Mouse (Mus musculus): Measurements from ENCODE around the gene Trio. TPM values are rescaled to one million over a fixed set of nuclear protein-coding genes. Genes with fewer than 3 reads are reported as not detected.

Trio gene
- polyA plus RNA-seq, 1 experiment from 2014 or later, result 42.1 TPM

DNA sequence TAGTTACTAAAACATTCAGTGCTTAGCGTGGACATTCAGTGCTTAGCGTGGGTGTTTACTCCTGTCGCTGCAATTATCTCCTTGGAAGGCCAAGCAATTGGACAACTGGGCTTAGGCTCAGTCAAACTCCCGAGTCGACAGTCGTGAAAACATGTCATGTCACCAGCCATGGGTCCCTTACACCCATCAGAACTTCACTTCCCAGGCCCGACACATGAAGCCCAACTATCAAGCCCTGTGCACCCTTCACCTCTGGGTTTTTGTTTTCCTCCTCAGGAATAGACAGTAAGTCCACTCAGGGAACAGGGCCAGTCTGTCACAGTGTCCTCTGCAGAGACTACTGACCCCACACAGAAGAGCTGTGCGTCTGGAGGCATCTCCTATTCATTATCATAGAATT lies 84.2 kb downstream of the Trio start:
- ATAC-seq (ENCODE audit: low FRiP score, low TSS enrichment), result no peak
- Histone ChIP-seq H3K9ac (ENCODE audit: low read depth, low read length) (no peak overlapping the region), H3K4me3 (ENCODE audit: low read length) (no peak overlapping the region), H3K4me1 (ENCODE audit: control insufficient read depth, insufficient read depth, low read length) (peaks cover 50% of the 10 kb centered on the region), H3K9me3 (ENCODE audit: control insufficient read depth, low read length) (no peaks in the 10 kb centered on the region), H3K36me3 (ENCODE audit: control insufficient read depth, insufficient read depth, low read length) (no peaks in the 10 kb centered on the region), H3K27me3 (ENCODE audit: control insufficient read depth, insufficient read depth, low read length) (no peaks in the 10 kb centered on the region), H3K27ac (ENCODE audit: low read depth, low read length) (no peak overlapping the region), H3K4me2 (replicated peaks; ENCODE audit: low read depth, low read length) (no peak overlapping the region)
- WGBS, result 50% methylated on average over 8 of the region's 8 CpGs

DNA sequence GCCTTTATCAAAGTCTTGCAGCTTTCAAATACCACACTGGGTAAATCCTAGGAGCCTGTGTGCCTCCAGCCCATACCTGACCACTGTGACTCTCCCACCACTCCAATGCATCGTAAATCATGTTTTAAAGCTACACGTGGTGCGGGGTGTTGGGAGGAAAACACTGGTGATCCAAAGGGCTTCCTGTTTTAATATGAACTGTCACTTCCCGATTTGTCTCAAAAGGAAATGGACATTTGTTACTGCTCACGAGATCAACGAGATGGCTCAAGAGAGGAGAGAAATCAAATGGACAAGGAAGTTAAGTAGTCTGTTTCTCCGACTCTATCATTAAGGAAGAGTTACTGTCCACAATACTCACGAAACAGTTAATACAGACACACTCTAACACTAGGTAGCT lies 84.6 kb downstream of the Trio start:
- WGBS, result 42% methylated on average over 8 of the region's 8 CpGs
- Histone ChIP-seq H3K27me3 (ENCODE audit: control insufficient read depth, insufficient read depth, low read length) (no peaks in the 10 kb centered on the region), H3K4me2 (replicated peaks; ENCODE audit: low read depth, low read length) (no peak overlapping the region), H3K4me3 (ENCODE audit: low read length) (no peak overlapping the region), H3K27ac (ENCODE audit: low read depth, low read length) (no peak overlapping the region), H3K36me3 (ENCODE audit: control insufficient read depth, insufficient read depth, low read length) (no peaks in the 10 kb centered on the region), H3K4me1 (ENCODE audit: control insufficient read depth, insufficient read depth, low read length) (peaks cover 54% of the 10 kb centered on the region), H3K9ac (ENCODE audit: low read depth, low read length) (no peak overlapping the region), H3K9me3 (ENCODE audit: control insufficient read depth, low read length) (no peaks in the 10 kb centered on the region)
- no peak for ATAC-seq (ENCODE audit: low FRiP score, low TSS enrichment)

DNA sequence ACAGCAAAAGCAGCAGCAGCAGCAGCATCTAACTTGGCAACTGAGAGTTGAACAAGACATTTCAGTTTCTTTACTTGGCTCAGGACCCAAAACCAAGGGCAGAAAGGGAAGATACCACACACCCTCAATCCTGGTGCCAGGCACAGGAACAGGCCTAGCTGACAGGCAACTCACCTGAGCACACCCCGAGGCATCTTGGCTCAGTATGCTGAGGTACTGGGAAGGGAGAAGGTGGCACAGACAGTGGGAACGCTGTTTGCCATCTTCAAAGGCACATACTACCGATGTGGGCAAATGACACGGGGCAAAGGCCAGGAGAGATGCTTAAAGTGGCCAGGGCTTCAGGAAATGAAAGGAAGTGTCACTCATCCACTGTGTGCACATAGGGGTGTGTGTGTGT lies 85.6 kb downstream of the Trio start:
- H3K36me3 ChIP-seq (ENCODE audit: control insufficient read depth, insufficient read depth, low read length), result no peaks in the 10 kb centered on the region
- H3K9ac ChIP-seq (ENCODE audit: low read depth, low read length), result no peak overlapping the region
- no peak overlapping the region for H3K4me3 ChIP-seq (ENCODE audit: low read length)
- peaks cover 57% of the 10 kb centered on the region for H3K4me1 ChIP-seq (ENCODE audit: control insufficient read depth, insufficient read depth, low read length)
- no peak overlapping the region for H3K4me2 ChIP-seq (replicated peaks; ENCODE audit: low read depth, low read length)
- H3K9me3 ChIP-seq (ENCODE audit: control insufficient read depth, low read length), result no peaks in the 10 kb centered on the region
- H3K27ac ChIP-seq (ENCODE audit: low read depth, low read length), result no peak overlapping the region
- H3K27me3 ChIP-seq (ENCODE audit: control insufficient read depth, insufficient read depth, low read length), result no peaks in the 10 kb centered on the region
- 80% methylated on average over 4 of the region's 4 CpGs for WGBS
- no peak for ATAC-seq (ENCODE audit: low FRiP score, low TSS enrichment)

DNA sequence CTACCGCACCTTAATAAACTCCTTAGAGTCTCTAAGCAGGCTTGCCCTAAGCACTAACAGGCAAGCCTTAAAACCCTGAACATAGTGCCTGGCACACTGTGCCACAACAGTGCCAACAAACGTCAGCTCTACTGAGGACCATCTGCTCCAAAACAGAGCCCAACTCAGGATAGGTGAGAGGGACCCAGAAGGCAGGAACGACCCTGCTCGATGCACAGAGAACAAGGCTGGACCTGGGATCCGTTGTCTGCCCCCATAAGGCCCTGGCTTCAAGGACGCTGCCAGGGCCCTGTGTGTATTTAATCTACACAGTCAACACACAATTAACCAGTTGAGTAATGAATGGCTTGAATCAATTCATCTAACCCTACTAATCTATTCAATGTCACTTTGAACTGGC lies 86.8 kb downstream of the Trio start:
- H3K36me3 ChIP-seq (ENCODE audit: control insufficient read depth, insufficient read depth, low read length), result no peaks in the 10 kb centered on the region
- H3K27me3 ChIP-seq (ENCODE audit: control insufficient read depth, insufficient read depth, low read length), result no peaks in the 10 kb centered on the region
- no peak overlapping the region for H3K4me2 ChIP-seq (replicated peaks; ENCODE audit: low read depth, low read length)
- H3K27ac ChIP-seq (ENCODE audit: low read depth, low read length), result no peak overlapping the region
- H3K4me1 ChIP-seq (ENCODE audit: control insufficient read depth, insufficient read depth, low read length), result peaks cover 53% of the 10 kb centered on the region
- no peak overlapping the region for H3K9ac ChIP-seq (ENCODE audit: low read depth, low read length)
- H3K9me3 ChIP-seq (ENCODE audit: control insufficient read depth, low read length), result no peaks in the 10 kb centered on the region
- H3K4me3 ChIP-seq (ENCODE audit: low read length), result no peak overlapping the region
- WGBS, result 82% methylated on average over 6 of the region's 6 CpGs
- no peak for ATAC-seq (ENCODE audit: low FRiP score, low TSS enrichment)

DNA sequence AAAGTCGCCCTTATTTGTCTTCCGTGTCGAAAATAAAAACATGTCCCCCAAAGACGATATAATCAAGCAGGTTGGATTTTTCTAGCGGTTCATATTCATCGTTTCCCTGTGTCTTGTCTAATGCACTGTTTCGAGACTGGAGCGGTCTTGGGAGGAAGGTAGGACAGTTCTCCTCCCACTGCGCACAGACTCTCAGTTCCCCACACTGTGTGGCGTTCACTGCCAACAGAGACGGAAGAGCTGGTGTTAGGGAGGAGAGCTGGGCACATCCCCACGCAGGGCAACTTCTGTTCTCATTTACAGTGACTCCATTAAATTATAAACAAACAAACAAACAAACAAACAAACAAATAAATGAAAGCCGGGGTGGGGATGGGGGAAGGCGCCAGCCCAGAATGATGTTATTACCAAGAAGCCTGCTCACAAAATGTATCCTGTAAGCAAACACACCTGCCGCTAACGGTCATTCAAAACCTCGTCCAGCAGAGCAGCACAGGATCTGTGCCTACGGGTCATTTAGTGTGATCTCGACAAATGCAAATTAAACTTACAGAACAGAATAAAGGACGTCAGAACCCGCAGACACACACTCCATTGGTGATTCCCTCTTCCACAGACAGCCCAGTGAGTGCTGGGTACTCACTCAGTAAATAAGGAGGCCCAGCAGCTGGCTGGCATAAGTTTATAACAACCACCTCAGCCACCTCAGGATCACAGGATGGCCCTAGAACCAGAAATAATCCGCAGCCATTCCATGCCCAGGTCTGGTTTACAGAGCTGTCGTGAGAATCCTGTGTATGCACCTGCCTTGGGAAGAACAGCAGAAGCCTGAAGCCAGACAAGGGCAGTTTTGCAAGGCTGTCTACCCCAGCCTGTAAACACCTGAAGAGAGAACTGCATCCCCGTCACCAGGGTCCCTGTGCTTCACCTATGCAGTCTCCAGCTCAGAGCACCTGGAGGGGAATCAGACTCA lies 87.5 kb downstream of the Trio start:
- peak; percentile 58 for ATAC-seq (ENCODE audit: low FRiP score, low TSS enrichment)
- peak overlapping the region; percentile 54 for H3K9ac ChIP-seq (ENCODE audit: low read depth, low read length)
- H3K36me3 ChIP-seq (ENCODE audit: control insufficient read depth, insufficient read depth, low read length), result no peaks in the 10 kb centered on the region
- peak overlapping the region; percentile 49 for H3K4me2 ChIP-seq (replicated peaks; ENCODE audit: low read depth, low read length)
- H3K9me3 ChIP-seq (ENCODE audit: control insufficient read depth, low read length), result no peaks in the 10 kb centered on the region
- H3K4me1 ChIP-seq (ENCODE audit: control insufficient read depth, insufficient read depth, low read length), result peaks cover 48% of the 10 kb centered on the region
- no peak overlapping the region for H3K27ac ChIP-seq (ENCODE audit: low read depth, low read length)
- H3K4me3 ChIP-seq (ENCODE audit: low read length), result peak overlapping the region; percentile 28
- 22% methylated on average over 24 of the region's 24 CpGs for WGBS
- no peaks in the 10 kb centered on the region for H3K27me3 ChIP-seq (ENCODE audit: control insufficient read depth, insufficient read depth, low read length)

DNA sequence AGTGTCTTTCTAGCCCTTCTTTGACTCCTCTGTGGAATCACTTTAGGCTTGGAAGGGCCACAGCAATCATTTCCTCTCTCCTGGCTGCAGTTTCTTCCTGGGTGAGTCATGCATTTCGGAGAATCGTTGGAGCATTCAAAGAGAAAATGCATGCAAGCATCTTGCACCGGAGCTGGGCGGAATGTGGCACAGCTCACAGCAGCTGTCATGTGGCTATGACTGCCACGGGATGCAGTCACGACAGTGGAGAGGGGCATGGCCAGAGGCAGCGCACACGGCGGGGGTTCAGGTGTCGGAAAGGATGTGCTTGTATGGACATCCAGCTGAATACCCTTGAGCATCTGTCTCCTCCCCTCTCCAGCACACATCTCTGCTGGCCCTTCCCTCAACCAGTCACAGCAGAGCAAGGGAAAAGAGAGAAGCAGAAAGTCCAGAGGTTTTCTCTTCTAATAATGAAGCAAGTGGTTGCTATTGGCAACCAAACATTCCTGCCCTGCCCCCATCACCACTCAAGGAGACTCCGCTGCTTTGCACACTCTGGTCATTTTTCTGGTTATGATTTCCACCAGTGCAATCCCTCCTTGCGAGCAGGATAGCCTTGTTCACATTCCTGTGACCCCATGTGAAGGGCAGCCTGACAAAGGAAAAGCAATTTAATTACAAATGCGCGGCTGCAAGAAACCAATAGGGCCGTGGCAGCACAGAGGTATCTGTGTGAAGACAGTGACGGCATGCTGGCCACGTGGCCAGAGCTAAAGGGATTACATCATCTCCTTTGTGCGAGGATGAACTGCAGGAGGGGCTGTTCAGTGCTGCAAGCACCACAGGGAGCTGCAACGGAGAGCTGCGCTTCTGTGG lies 88.4 kb downstream of the Trio start:
- H3K36me3 ChIP-seq (ENCODE audit: control insufficient read depth, insufficient read depth, low read length), result no peaks in the 10 kb centered on the region
- 15% methylated on average over 20 of the region's 20 CpGs for WGBS
- peak; percentile 89 for ATAC-seq (ENCODE audit: low FRiP score, low TSS enrichment)
- peaks cover 48% of the 10 kb centered on the region for H3K4me1 ChIP-seq (ENCODE audit: control insufficient read depth, insufficient read depth, low read length)
- H3K27ac ChIP-seq (ENCODE audit: low read depth, low read length), result no peak overlapping the region; the same call in 1 of the 2 replicates
- no peaks in the 10 kb centered on the region for H3K9me3 ChIP-seq (ENCODE audit: control insufficient read depth, low read length)
- H3K9ac ChIP-seq (ENCODE audit: low read depth, low read length), result peak overlapping the region; percentile 54; the same call in 1 of the 2 replicates
- H3K4me2 ChIP-seq (replicated peaks; ENCODE audit: low read depth, low read length), result peak overlapping the region; percentile 49
- peak overlapping the region; percentile 28 for H3K4me3 ChIP-seq (ENCODE audit: low read length)
- H3K27me3 ChIP-seq (ENCODE audit: control insufficient read depth, insufficient read depth, low read length), result no peaks in the 10 kb centered on the region

DNA sequence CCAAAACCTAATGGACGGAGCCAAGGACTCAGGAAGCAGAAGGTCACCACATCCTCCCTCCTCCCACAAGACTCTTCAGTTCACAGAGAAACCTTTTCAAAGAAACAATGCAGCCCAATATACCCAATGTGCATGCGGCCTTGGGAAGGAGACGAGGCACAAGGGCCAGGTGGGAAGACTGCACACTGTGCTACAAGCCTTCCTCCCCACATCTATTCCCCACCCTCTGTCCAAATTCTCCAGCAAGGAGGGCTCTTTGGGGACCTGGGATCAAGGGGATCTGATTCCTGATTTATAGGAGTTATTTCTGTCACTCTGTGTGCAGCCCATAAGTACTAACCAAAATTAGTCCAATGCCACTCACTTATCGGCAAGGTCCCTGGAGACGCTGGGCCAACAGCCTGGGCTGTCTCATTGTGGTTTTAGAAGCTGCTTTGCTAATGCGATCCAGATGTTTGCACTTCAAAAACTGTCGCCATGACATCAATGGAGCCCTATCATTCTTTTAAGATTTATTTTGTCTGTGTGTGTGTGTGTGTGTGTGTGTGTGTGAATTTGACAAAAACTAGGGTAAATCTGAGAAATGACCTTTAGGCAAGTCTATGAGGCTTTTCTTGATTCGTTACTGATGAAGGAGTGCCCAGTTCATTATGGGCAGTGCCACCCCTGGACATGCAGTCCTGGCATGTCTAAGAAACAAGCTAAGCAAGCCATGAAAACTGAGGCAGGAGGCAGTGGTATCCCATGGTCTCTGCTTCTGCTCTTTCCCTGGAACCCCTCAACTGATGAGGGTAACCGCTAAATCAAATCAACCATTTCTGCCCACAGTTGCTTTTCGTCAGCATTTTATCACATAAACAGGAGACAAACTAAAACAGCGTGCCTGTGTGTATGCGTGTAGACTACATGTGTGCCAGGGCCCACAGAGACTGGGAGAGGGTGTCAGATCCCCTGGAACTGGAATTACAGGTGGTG lies 89.6 kb downstream of the Trio start:
- WGBS, result 64% methylated on average over 12 of the region's 12 CpGs
- no peaks in the 10 kb centered on the region for H3K36me3 ChIP-seq (ENCODE audit: control insufficient read depth, insufficient read depth, low read length)
- H3K4me2 ChIP-seq (replicated peaks; ENCODE audit: low read depth, low read length), result no peak overlapping the region
- ATAC-seq (ENCODE audit: low FRiP score, low TSS enrichment), result no peak
- no peaks in the 10 kb centered on the region for H3K27me3 ChIP-seq (ENCODE audit: control insufficient read depth, insufficient read depth, low read length)
- H3K9ac ChIP-seq (ENCODE audit: low read depth, low read length), result no peak overlapping the region
- H3K4me1 ChIP-seq (ENCODE audit: control insufficient read depth, insufficient read depth, low read length), result peaks cover 37% of the 10 kb centered on the region
- H3K4me3 ChIP-seq (ENCODE audit: low read length), result no peak overlapping the region
- H3K27ac ChIP-seq (ENCODE audit: low read depth, low read length), result no peak overlapping the region
- H3K9me3 ChIP-seq (ENCODE audit: control insufficient read depth, low read length), result no peaks in the 10 kb centered on the region

DNA sequence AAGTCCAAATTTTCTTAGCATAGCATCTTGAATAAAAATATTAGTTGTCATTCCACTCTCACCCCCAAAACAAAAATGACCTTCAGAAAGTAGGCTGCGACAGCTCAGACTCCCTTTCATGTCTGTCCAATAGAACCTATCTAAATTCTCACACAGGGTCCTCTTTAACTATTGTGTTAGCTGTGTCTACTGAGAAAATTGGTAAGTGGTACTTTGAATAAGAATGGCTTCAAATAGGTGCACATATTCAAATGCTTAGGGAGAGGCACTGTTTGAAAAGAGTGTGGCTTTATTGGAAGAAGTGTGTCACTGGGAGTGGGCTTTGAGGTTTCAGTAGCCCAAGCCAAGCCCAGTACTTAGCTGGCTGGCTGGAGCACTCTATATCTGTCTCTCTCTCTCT lies 92.4 kb downstream of the Trio start:
- no peaks in the 10 kb centered on the region for H3K27me3 ChIP-seq (ENCODE audit: control insufficient read depth, insufficient read depth, low read length)
- whole genome bisulfite sequencing, result 89% methylated on average over 1 of the region's 1 CpGs
- no peak overlapping the region for H3K4me3 ChIP-seq (ENCODE audit: low read length)

More for the DNA sequence above, 92.4 kb downstream of the Trio start:
- Histone ChIP-seq H3K4me1 (ENCODE audit: control insufficient read depth, insufficient read depth, low read length) (peaks cover 35% of the 10 kb centered on the region), H3K9ac (ENCODE audit: low read depth, low read length) (no peak overlapping the region), H3K36me3 (ENCODE audit: control insufficient read depth, insufficient read depth, low read length) (no peaks in the 10 kb centered on the region), H3K27ac (ENCODE audit: low read depth, low read length) (no peak overlapping the region), H3K4me2 (replicated peaks; ENCODE audit: low read depth, low read length) (no peak overlapping the region), H3K9me3 (ENCODE audit: control insufficient read depth, low read length) (no peaks in the 10 kb centered on the region)
- ATAC-seq (ENCODE audit: low FRiP score, low TSS enrichment), result no peak

Data from kidney, embryonic 14.5 days (tissue).